Mouse (Mus musculus) ovary, adult 18-20 months (tissue): Measurements from ENCODE around the gene Zfp704.
A peak's percentile ranks its signal among the peaks of the same experiment; 100 is the strongest.

Experiments used
- DNase-seq: peaks from one replicate; pipeline ENCODE4 v3.0.0; 2022; ENCODE audit warnings: low spot score, mixed read lengths

Gene Zfp704

DNA sequence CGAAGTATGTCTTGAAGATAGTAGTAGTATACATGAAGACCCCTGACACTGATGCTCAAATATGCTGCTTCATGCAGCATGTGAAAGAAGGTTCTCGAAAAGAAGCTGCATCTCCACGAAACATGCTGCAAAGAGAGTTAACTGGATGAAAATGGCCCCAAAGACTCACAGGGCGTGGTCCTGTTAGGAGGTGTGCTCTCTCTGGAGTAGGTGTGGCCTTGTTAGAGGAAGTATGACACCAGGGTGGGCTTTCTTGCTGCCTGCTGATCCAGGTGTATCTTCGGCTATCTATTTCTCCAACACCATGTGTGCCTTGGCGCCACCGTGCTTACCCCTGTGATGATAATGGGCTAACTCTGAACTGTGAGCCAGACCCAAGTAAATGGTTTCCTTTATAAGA, 90.9 kb downstream of the Zfp704 start:
- no peak for DNase-seq

DNA sequence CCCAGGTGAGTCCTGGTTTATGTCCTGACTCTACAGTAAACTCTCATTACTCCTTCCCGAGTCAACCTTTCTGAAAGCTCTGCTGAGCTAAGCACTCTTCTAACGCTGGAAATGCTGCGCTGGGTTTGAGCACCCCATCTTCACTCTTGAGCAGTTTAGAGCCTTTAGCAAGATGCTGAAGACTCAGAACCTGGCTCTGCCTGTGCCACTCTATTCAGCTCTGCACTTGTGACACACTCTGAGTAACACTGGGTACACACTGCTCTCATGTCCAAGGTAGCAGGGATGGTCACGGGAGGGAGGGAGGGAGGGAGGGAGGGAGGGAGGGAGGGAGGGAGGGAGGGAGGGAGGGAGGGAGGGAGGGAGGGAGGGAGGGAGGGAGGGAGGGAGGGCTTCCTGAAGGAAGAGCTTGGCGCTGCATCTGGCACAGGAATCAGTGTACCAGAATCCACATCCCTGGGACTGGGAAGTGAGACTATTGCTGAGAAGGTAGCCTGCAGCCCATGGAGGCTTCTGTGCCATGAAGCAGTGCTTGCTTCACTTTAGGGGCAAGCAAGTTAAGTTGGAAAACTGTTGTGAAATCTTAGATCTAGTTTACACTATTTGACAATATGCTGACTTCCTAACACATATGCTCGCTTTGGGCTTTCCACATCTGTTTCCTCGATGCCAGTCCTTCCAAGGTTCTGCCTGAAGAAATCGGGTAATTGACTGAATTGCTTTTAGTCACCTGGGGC, 93.6 kb downstream of the Zfp704 start:
- DNase-seq = no peak

DNA sequence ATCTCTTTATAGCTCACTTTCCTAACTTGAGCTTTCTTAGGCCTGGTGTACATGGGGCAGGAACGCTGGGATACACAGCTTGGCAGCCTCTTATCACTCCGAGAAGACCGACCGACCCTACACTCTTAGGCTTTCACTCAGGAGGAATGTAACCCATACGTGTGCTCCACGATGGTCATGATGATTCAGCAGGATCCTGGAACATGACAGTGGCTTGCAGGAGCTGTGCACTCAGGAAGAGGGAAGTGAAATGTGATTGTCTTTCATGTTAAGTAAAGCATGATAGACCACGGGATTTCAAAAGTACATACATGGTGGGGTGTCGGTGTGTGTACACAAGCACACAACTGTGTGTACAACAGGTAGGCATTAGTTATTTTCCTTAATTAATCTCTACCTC, 94.4 kb downstream of the Zfp704 start:
- no peak for DNase-seq

DNA sequence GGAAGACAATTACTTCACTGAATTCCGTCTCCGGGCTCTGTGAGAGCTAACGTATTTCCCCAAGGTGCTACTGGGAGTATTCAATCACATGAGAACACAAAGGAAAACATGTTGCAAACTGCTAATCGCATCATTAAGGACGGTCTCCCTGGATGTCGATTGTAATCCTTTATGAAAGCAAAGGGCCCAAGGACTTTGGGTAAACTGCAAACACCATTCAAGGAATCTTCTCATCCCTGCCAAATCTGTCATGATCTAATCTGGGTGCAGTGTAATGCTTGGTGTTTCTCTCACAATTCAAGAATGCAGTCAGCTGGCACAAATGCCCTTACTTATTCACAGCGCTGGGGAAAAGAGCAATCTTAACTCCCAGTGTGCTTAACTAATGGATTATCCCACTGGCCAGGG, 96.2 kb downstream of the Zfp704 start:
- no peak for DNase-seq

DNA sequence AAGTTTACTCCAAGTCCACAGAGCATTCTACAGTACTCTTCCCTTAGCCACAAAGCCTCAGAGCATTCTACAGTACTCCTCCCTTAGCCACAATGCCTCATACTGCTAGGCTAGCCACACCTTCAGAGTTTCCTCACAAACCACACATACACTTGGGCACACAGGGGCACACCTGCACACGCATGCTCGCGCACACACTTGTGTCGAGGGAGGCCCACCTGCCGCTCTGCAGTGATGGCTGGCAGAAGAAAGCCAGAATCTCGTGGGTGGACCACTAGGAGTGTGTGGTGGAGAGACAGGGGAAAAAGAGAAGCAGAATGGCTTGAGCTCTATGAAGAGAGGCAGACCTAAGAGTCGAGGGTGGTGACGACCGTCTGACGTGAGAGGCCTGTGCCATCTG, 97.7 kb downstream of the Zfp704 start:
- no peak for DNase-seq

DNA sequence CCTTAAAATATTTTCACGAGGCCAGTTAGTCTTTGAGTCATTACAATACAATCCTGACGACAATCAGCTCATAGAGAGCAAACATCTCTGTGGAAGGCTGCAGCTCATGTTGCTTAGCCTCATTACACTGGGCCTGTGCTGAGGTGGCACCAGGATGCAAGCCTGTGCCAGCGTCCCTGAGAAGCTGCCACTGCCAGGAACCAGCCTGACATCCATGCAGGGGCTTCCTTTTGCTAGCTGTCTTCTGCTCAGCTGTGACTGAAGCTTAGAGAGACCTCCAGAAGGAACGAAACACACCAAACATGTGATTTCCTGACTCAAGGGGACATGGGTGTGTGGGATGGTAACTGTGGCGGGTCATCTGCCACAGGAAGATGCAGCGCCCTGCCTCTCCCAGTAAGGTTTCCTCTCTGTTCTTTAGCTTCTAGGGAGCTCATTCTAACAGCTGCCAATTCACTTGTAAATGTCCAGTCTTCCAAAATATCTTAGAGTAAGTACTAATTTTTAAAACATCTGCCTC, 104.1 kb downstream of the Zfp704 start:
- no peak for DNase-seq

DNA sequence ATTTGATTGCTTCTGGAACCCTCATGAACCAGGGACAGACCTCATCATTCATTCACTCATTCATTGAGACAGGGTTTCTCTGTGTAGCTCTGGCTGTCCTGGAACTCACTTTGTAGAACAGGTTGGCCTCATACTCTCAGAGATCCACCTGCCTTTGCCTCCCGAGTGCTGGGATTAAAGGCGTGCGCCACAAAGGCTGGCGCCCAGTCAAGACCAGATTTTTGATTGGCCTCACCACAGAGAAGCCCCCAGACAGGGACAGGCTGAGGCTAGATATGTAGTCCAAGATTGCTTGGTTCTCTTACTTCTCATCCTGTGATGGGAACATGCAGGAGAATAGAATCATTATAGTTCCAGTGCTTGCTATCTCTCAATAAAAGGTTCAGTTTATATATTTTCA, 105.5 kb downstream of the Zfp704 start:
- no peak for DNase-seq

DNA sequence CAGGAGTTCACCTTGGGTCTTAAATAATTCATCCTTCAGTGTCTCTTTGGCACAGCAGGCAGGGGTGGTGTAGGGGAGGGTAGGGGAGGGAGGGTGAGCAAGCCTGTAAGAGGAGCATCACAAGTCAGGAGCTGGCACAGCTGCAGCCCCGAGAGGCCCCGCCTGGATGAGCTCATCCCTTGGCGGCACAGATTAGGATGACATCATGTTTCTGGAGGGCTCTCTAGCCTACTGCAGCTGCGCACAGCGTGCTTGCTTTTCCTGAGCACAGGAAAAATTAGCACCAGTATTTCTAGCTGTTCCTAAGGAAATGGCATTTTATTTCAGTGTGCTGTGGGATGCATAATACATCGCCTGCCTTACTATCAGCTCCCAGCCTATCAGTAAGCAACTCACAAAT, 109.2 kb downstream of the Zfp704 start:
- peak; percentile 84 for DNase-seq

DNA sequence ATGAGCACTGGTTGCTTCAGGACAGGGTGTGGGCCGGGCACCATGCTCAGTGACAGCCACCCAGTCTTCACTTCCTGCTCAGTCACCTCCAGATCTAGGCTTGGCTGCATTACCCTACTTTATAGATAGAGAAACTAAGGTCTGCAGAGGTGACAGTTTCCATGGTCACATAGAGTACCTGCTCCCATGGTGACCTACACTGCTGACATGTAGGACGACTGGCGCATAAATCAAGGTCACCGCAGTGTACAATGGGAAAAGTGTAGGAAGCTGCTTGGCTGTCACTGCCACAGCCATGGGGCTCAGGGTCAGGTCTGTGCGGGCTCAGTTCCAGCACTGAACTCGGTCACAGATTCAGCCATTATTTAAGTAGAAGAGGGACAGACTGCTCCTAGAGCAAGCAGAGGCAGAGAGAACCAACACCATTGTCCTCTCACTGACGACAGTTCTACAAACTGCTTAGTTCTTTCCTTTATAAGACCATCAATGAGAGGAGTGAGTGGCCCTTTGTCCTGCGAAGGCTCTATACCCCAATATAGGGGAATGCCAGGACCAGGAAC, 109.8 kb downstream of the Zfp704 start:
- DNase-seq = no peak

DNA sequence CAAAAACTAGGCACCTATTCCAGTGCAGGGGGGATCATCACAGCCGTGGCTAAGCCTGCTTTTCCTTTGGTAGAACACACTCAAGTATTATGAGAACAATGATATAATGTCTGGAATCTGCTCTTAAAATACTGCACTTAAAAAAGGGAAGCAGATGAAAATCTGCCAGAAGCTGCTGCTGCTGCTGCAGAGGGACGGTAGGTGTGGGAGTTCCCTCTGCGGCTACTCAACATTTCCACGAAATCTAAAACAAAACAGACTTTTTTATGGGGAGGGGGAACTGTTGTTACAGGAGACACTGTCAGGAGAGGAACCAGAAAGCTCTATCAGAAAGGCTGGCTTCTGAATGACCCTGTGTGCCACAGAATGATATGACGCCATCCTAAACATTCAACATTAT, 110.4 kb downstream of the Zfp704 start:
- DNase-seq = no peak

DNA sequence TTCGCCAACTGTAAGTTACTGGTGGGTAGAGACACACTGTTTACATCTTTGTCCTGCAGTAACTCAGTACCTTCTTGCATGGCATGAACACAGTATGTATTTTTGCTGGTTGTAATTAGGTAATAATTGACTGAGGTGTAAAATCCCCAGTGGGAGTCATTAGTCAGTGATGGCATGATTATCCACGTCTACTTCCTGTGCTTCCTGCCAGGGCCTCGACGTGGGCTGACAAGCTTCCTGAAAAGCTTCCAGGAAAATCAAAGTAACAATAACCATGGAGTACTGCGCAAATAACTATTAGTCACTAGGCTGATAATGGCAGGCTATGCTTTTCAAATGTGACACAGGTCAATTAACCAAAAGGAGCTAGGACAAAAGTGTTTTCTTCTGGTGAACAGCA, 112.6 kb downstream of the Zfp704 start:
- no peak for DNase-seq

DNA sequence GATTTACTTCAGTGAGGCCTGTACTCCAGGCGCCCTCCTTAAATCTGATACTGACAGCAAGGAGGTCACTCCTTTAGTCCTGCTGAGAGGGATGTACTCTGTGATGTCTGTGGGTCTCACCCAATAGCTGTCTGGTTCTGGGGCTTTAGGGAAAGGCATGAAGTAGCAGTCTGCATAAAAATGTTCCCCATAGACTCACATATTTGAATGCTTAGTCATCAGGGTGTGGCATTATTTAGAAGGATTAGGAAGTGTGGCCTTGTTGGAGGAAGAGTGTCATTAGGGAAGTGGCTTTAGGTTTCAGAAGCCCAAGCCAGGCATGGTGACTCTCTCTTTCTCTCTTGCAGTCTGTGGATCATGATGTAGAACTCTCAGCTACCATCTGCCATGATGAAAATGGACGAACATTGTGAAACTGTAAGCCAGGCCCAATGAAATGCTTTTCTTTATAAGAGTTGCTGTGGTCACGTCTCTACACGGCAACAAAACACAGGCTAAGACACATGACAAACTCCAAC, 118.1 kb downstream of the Zfp704 start:
- DNase-seq = no peak

DNA sequence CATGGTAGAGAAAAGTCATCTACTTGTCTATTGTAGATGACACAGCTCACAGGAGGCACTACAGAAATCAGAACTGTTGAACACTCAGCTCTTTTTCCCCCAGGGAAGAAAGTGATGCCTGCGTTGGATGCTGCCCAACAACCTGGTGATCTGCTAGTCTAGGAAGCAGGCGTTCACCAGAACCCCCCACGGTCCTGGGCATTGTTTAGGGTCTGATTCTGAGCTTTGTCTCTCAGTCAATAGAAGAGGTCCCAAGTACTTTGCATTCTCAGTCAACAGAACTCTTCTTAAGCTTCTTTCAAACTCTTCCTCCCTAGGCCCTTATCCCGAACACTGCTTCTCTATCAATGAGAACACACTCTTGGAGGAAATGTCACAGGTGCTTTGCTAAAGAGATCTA, 122.2 kb downstream of the Zfp704 start:
- no peak for DNase-seq

DNA sequence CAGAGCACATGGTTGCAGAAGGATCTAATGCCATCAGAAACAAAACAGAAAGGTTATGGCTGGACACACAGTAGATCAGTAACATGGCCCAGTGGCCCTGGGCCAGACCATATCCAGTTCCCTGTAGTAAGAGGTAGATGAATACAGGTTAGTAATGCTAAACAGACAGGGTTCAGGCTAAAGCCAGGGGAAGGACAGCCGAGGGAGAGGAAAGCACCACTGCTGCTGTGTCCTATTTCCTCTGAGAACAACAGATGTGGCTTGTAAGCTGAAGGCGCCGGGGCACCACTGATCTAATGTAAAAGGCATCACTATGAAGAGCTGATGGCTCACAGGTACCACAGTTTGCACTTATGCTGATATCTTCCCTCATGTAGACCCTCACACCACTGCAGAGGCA, 124.4 kb downstream of the Zfp704 start:
- no peak for DNase-seq

DNA sequence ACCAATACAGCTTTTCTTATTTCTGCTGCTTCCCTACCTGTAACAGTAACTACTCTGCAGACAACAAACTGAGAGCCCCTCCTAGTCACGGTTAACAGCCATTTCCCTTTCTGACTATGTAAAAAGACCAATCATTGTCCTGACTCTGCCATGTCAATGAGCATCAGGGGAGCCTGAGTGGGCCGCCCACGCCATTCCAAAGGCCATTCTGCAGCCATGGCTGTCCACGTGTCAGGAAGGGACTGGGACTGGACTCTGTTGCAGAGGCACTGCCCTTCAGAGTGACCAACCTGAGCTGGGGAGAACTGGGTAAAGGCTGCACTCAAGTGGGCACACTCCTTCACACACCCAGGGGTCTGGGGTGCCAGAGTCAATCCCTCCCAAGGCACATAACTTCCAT, 127.9 kb downstream of the Zfp704 start:
- no peak for DNase-seq

DNA sequence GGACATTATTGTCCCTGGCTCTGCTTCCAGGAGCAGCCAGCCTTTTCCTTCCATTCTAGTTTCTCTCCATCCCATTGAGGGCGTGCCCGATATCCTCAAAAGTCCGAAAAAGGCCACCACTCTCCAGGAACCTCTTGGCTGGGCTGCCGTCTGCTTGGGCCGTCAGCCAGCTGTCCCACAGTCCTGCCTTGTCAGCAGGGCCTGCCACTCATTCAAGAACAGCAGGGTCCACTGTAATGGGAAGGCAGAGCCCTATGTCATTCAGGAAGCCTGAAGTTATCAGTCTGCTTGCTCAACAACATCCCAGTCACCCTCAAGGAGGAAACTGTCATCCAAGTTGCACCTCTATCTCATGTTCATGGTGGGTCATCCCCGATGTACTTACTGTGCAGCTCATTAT, 128.5 kb downstream of the Zfp704 start:
- no peak for DNase-seq

DNA sequence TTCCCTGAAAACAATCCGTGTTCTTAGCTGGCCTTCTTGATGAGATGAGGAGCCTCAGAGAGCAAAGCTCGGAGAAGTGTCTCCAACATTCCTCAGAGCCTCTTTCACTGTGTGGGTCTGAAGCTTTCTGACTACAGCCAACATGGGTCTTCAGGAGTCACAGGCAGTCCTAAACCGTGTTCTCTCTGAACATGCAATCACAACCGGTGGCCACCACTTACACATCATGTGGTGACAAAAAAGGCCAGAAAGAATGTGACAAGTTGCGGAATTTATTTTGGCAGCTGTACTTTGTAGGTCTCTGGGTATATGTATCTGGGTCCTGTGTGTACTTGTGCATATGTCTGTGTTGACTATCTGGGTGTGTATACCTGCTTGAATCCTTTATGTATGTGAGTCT, 128.9 kb downstream of the Zfp704 start:
- DNase-seq = no peak

DNA sequence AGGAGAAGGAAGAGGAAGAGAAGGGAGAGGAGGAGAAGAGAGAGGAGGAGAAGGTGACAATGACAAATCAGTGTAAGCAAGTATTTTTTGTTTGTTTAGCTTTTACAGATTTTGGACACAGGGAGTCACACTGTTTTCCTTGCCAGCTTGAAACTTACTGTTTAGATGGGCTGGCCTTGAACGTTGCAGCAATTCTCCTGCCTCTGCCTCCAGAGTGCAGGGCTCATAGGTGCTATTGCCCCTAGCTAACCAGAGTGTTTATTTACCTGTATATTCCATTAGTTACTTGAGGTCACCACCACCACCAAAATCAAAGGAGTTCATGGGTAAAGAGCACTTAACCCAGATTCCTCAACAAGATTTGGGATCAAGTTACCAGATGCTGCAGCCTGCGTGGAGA, 132.5 kb downstream of the Zfp704 start:
- DNase-seq = no peak

DNA sequence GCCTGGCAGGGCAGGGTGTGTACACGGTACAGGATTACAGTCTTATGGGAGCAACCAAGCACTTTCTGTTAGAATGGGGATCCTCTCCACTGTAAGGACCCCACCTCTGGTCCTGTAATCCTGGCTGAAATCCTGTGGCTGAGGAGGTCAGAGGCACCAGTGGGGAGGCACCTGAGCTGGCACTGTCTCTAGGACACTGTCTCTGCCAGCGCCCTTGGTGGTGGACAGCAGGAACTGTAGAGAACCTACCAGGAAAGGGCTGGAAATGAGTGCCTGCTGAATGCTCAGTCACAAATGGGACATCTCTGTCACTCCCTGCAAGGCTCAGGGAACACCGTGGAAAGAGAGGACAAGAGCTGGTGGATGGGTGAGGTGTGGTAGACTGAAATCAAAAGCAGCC, 133.5 kb downstream of the Zfp704 start:
- DNase-seq = no peak

DNA sequence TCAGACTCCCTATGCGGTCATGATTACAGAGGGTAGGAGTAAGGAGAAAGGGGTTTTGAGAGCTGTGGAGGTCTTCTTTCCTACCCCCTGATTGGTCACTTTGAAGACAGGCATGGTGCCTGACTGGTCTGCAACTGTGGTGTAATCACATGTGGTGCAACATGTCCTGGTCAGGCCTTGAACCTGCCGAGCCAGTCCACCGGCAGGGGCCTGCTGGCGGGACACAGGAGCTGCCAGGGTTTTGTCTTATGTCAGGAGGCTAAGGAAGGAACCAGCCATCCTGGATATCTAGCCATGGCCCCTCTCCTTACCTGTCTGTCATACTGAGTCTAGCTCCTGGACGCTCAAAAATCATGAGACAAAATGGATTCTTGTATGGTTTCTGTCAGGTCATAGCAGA, 134.4 kb downstream of the Zfp704 start:
- DNase-seq = no peak

DNA sequence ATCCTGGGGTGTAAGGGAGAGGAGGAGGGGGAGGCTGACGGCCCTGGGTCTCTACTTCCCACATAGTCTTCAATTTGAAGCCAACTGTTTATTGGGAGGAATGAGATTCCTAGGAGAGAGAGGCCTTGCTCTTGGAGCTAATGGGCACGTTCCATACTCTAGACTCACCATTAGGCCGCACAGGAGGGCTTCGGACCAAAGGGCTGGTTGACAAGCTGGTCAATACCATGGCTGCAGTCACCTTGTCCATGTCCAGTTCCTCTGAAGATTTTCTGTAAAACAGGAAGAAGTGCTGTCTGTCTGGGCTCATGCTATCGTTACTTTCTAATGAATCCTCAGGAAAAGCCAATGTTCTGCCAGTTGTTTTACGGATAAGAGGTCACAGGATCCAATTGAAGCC, 135.6 kb downstream of the Zfp704 start:
- no peak for DNase-seq

DNA sequence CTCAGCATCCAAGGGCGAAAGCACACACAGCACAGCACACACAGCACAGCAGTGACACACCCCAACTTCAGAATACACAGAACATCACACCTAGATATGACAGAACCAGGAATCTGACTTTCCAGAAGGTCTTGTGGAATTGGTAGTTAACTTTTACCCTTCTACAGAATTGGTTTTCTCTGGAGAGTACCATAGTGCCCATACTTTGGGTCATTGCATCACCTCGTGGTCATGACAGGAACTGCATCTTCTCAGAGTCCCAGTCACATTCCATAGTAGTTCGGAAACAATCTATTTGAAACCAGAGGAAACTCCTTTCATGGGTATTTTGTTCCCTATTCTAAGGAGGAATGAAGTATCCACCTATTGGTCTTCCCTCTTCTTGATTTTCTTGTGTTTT, 143.6 kb downstream of the Zfp704 start:
- DNase-seq = no peak

DNA sequence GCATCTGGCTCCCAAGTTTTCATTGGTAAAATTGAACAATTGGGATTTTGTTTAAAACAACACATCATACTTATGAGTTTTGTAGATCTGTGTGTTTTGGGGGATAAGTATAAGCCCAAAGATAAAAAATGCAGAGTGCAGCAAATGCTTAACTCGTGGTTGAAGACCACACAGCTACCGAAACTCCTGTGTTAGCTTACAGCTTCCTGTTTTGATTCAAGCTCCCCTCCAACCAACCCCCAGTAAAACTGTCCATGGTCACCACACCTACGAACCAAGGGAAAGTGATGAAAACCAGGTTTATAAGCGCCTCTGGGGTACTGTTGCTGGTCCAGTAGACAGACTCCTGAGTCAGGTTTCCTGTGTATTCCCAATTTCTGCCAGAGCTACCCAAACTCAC, 144.2 kb downstream of the Zfp704 start:
- DNase-seq = no peak

DNA sequence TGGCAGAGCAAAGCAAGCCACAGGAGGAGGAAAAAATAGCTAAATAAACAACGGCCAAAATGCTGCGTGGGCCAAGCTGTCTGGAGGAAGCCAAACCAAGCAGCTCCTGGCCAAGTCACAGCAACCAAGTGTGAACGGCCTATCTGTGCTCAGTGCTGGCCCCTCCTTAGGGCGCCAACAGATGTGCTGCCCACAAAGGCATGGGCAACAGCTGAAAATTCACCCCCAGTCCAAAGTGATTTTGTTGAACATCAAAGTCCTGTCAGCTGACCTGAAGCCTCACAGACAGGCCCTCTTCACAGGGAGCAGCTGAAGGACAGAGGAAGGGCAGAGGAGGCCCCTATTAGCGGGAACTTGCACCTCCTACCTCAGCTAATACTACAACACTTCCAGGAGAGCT, 148.2 kb downstream of the Zfp704 start:
- DNase-seq = no peak
